Mouse (Mus musculus): Measurements from ENCODE around the gene Olfr1493-ps1. TPM values are rescaled to one million over a fixed set of nuclear protein-coding genes. Genes with fewer than 3 reads are reported as not detected.
A peak's percentile ranks its signal among the peaks of the same experiment; 100 is the strongest.

The Olfr1493-ps1 gene
- total RNA-seq, 1 experiment, result not detected

DNA sequence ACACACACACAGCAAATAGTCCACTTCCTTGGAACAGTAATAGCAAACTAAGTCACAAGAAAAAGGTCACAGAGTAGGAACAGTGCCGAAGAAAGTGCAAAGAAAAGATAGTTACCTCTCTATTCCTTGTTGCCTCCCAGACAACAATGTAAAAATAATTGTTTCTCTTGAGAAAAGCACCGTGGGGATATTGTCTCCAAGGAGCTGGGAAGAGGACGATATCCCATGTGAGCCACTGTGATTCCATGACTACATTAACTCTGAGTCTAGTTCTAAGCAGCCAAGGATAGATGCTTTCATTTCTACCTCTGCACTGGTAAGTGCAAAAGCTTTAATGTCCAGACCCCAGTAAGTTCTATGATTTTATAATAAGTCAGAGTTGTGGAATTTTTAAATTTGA lies 41.2 kb downstream of the Olfr1493-ps1 start, which contains the start of gene Olfr1495:
Gene Olfr1495 (plus strand): TSS at position 301 of the 400 bp plus-strand sequence.
- TF ChIP-seq ZNF384 (IDR thresholded peaks at IDR 0.05; ENCODE audit: low read depth, low read length) (no peak), HCFC1 (IDR thresholded peaks at IDR 0.05; ENCODE audit: borderline replicate concordance, insufficient read depth, low read length) (no peak), ZC3H11A (IDR thresholded peaks at IDR 0.05; ENCODE audit: borderline replicate concordance, low read depth, low read length) (no peak), MAFK (IDR thresholded peaks at IDR 0.05; ENCODE audit: insufficient read depth, low read depth, low read length) (no peak), CHD2 (IDR thresholded peaks at IDR 0.05; ENCODE audit: low read depth, low read length) (no peak)
- Histone ChIP-seq H3K27ac (ENCODE audit: insufficient read depth, low read depth, low read length, poor library complexity, severe bottlenecking) (no peak within 1 kb of the TSS), H3K36me3 (ENCODE audit: control insufficient read depth, insufficient read depth, low read length, poor library complexity, severe bottlenecking) (no peaks in the 10 kb centered on the region), H3K4me3 (ENCODE audit: insufficient read depth in 1 of 2, low read depth in 1 of 2, low read length in 2 of 2, poor library complexity in 1 of 2, severe bottlenecking in 1 of 2) (no peak within 1 kb of the TSS), H3K4me1 (ENCODE audit: control insufficient read depth in 2 of 2, insufficient read depth in 2 of 2, low read length in 2 of 2, poor library complexity in 1 of 2) (no peaks in the 10 kb centered on the region), H3K9me3 (ENCODE audit: control insufficient read depth, insufficient read depth, low read depth, low read length) (no peaks in the 10 kb centered on the region), H3K9ac (ENCODE audit: insufficient read depth, low read depth, low read length, poor library complexity, severe bottlenecking) (no peak within 1 kb of the TSS)
- no peak for DNase-seq (ENCODE audit: low read depth, low spot score)
- in situ Hi-C loops (cut with MboI; ENCODE audit: low sequenced_read_pairs in 2 of 2, unreplicated experiment in 2 of 2), result no loop called here

DNA sequence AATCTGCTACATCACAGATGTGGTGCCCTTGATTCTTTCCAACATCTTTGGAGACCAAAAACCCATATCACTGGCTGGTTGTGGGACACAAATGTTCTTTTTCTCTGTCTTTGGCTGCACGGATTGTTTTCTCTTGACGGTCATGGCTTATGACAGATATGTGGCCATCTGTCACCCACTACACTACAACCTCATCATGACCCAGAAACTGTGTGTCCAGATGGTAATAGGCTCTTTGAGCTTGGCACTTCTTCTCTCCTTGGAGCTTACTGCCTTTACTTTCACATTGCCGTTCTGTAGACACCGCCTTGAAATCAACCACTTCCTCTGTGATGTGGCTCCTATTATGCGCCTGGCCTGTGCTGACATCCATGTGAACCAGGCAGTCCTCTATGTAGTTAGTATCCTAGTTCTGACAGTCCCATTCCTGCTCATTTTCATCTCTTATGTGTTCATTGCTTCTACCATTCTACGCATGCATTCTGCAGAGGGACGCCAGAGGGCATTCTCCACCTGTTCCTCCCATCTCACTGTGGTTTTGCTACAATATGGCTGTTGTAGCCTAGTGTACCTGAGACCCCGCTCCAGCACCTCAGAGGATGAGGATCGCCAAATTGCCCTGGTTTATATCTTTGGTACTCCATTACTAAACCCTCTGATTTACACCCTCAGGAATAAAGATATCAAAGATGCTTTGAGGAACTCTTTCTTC lies 45.6 kb downstream of the Olfr1493-ps1 start:
- no peaks in the 10 kb centered on the region for H3K9me3 ChIP-seq (ENCODE audit: control insufficient read depth, insufficient read depth, low read depth, low read length)
- H3K36me3 ChIP-seq (ENCODE audit: control insufficient read depth, insufficient read depth, low read length, poor library complexity, severe bottlenecking), result no peaks in the 10 kb centered on the region
- TF ChIP-seq CHD2 (IDR thresholded peaks at IDR 0.05; ENCODE audit: low read depth, low read length) (no peak), ZC3H11A (IDR thresholded peaks at IDR 0.05; ENCODE audit: borderline replicate concordance, low read depth, low read length) (0 out of 2 replicates have a peak, but pooled peaks have one; percentile 6)
- DNase-seq (ENCODE audit: low read depth, low spot score), result peak; percentile 13
- H3K9ac ChIP-seq (ENCODE audit: insufficient read depth, low read depth, low read length, poor library complexity, severe bottlenecking), result no peak overlapping the region
- H3K4me1 ChIP-seq (ENCODE audit: control insufficient read depth in 2 of 2, insufficient read depth in 2 of 2, low read length in 2 of 2, poor library complexity in 1 of 2), result no peaks in the 10 kb centered on the region
- in situ Hi-C loops (cut with MboI; ENCODE audit: low sequenced_read_pairs in 2 of 2, unreplicated experiment in 2 of 2), result no loop called here
- H3K4me3 ChIP-seq (ENCODE audit: insufficient read depth in 1 of 2, low read depth in 1 of 2, low read length in 2 of 2, poor library complexity in 1 of 2, severe bottlenecking in 1 of 2), result no peak overlapping the region
- no peak overlapping the region for H3K27ac ChIP-seq (ENCODE audit: insufficient read depth, low read depth, low read length, poor library complexity, severe bottlenecking)

DNA sequence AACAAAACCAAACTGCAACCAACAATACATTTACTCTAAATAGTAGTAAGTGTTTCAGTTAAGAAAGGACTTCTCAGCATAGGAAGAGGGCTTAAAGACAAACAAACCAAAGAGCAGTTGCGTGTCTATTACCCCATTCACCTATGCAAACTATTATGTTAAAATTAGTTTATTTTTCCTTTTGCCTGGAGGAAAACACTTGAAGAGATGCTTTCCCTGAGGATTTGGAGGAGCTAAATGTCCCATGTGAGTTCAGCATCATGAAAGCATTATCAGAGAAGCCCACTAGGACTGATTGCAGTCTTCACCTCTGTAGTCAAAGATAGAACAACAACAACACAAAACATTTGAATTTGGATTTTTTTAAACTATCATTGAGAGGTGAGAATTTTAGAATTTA lies 54.5 kb downstream of the Olfr1493-ps1 start, which contains the start of gene Olfr1496:
Gene Olfr1496 (plus strand): TSS at position 301 of the 400 bp plus-strand sequence.
- H3K9me3 ChIP-seq (ENCODE audit: control insufficient read depth, insufficient read depth, low read depth, low read length), result no peaks in the 10 kb centered on the region
- no peak within 1 kb of the TSS for H3K27ac ChIP-seq (ENCODE audit: insufficient read depth, low read depth, low read length, poor library complexity, severe bottlenecking)
- H3K4me3 ChIP-seq (ENCODE audit: insufficient read depth in 1 of 2, low read depth in 1 of 2, low read length in 2 of 2, poor library complexity in 1 of 2, severe bottlenecking in 1 of 2), result no peak within 1 kb of the TSS
- no peak for DNase-seq (ENCODE audit: low read depth, low spot score)
- TF ChIP-seq CHD2 (IDR thresholded peaks at IDR 0.05; ENCODE audit: low read depth, low read length) (no peak), HCFC1 (IDR thresholded peaks at IDR 0.05; ENCODE audit: borderline replicate concordance, insufficient read depth, low read length) (no peak), MAFK (IDR thresholded peaks at IDR 0.05; ENCODE audit: insufficient read depth, low read depth, low read length) (no peak), ZC3H11A (IDR thresholded peaks at IDR 0.05; ENCODE audit: borderline replicate concordance, low read depth, low read length) (no peak), ZNF384 (IDR thresholded peaks at IDR 0.05; ENCODE audit: low read depth, low read length) (no peak)
- H3K4me1 ChIP-seq (ENCODE audit: control insufficient read depth in 2 of 2, insufficient read depth in 2 of 2, low read length in 2 of 2, poor library complexity in 1 of 2), result no peaks in the 10 kb centered on the region
- no peaks in the 10 kb centered on the region for H3K36me3 ChIP-seq (ENCODE audit: control insufficient read depth, insufficient read depth, low read length, poor library complexity, severe bottlenecking)
- no peak within 1 kb of the TSS for H3K9ac ChIP-seq (ENCODE audit: insufficient read depth, low read depth, low read length, poor library complexity, severe bottlenecking)
- in situ Hi-C loops (cut with MboI; ENCODE audit: low sequenced_read_pairs in 2 of 2, unreplicated experiment in 2 of 2), result no loop called here

Other genes with a start within 250 kb of the Olfr1493-ps1 start
- gene Olfr1475, start 243.1 kb upstream of the Olfr1493-ps1 start, total RNA-seq (2012; rRNA removed), result not detected in 2 replicates
- not detected in 2 replicates for gene Olfr1477, start 222.7 kb upstream of the Olfr1493-ps1 start, total RNA-seq (2012; rRNA removed)
- not detected in 2 replicates for gene Olfr1480, start 195.4 kb upstream of the Olfr1493-ps1 start, total RNA-seq (2012; rRNA removed)
- gene Olfr1484, start 139.8 kb upstream of the Olfr1493-ps1 start, total RNA-seq (2012; rRNA removed), result not detected in 2 replicates
- gene Olfr1487, start 105.9 kb upstream of the Olfr1493-ps1 start, total RNA-seq (2012; rRNA removed), result not detected in 2 replicates
- not detected in 2 replicates for gene Olfr1489, start 91.7 kb upstream of the Olfr1493-ps1 start, total RNA-seq (2012; rRNA removed)
- not detected in 2 replicates for gene Olfr1490, start 72.2 kb upstream of the Olfr1493-ps1 start, total RNA-seq (2012; rRNA removed)
- gene Olfr1491, start 26.0 kb upstream of the Olfr1493-ps1 start, total RNA-seq (2012; rRNA removed), result not detected in 2 replicates
- 0.22 and 0.26 TPM in 2 replicates for gene Olfr1494, start 16.4 kb downstream of the Olfr1493-ps1 start, total RNA-seq (2012; rRNA removed)
- 0.48 TPM in 1 of 2 replicates, not detected in the other for gene Olfr1495, start 41.3 kb downstream of the Olfr1493-ps1 start, total RNA-seq (2012; rRNA removed)
- not detected in 2 replicates for gene Olfr1496, start 54.6 kb downstream of the Olfr1493-ps1 start, total RNA-seq (2012; rRNA removed)
- not detected in 2 replicates for gene Olfr1497, start 74.9 kb downstream of the Olfr1493-ps1 start, total RNA-seq (2012; rRNA removed)
- not detected in 2 replicates for gene Olfr1499, start 96.2 kb downstream of the Olfr1493-ps1 start, total RNA-seq (2012; rRNA removed)
- not detected in 2 replicates for gene Olfr1500, start 107.2 kb downstream of the Olfr1493-ps1 start, total RNA-seq (2012; rRNA removed)
- not detected in 2 replicates for gene Olfr1501, start 127.4 kb downstream of the Olfr1493-ps1 start, total RNA-seq (2012; rRNA removed)
- not detected in 2 replicates for gene Olfr1502, start 138.5 kb downstream of the Olfr1493-ps1 start, total RNA-seq (2012; rRNA removed)
- not detected in 2 replicates for gene Olfr1504, start 174.7 kb downstream of the Olfr1493-ps1 start, total RNA-seq (2012; rRNA removed)
- not detected in 2 replicates for gene Olfr1505, start 190.3 kb downstream of the Olfr1493-ps1 start, total RNA-seq (2012; rRNA removed)